Mouse (Mus musculus): ENCODE measurements at regions not wholly inside any gene's neighbourhood (a gene's known extent, or its start where the extent isn't known, plus 50 kb on each side); places are given as distances from the start of the nearest gene placed in this dataset.

DNA sequence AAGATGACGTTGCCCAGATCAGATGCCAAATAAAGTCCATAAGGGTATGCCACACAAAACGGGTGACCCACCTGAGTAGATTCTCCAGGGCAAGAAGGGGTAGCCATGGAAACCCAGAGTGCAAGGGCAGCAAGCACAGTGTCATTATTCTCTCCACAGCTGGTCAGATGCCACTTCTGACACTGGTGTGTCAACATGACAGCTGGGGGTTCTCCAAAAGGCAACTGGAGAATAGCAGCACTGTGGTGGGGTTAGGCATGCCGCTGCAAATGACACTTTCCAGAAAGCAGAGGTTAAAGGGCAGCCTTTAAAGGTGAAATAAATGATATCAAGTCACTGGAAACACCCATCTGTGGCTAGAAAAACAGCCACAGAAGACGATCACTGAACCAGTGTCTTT lies 70.8 kb upstream of the Thbs2 start:
- Histone ChIP-seq H3K9ac (ENCODE audit: low read depth, low read length) (no peak overlapping the region), H3K9me3 (replicated peaks; ENCODE audit: low read length) (no peaks in the 10 kb centered on the region), H3K4me2 (ENCODE audit: low read length) (no peak overlapping the region), H3K4me1 (replicated peaks; ENCODE audit: insufficient read depth, low read length) (no peaks in the 10 kb centered on the region), H3K27me3 (ENCODE audit: insufficient read depth, low read length) (no peaks in the 10 kb centered on the region), H3K27ac (no peak overlapping the region), H3K36me3 (ENCODE audit: insufficient read depth, low read length) (no peaks in the 10 kb centered on the region), H3K4me3 (replicated peaks; ENCODE audit: low read depth, low read length) (no peak overlapping the region)
- DNase-seq (ENCODE audit: low spot score), result no peak
- 29% methylated on average over 4 of the region's 4 CpGs for WGBS
- ATAC-seq (replicated peaks; ENCODE audit: low FRiP score, low read depth), result no peak
- no peak for TF ChIP-seq CTCF (IDR thresholded peaks at IDR 0.05; ENCODE audit: low read depth)

DNA sequence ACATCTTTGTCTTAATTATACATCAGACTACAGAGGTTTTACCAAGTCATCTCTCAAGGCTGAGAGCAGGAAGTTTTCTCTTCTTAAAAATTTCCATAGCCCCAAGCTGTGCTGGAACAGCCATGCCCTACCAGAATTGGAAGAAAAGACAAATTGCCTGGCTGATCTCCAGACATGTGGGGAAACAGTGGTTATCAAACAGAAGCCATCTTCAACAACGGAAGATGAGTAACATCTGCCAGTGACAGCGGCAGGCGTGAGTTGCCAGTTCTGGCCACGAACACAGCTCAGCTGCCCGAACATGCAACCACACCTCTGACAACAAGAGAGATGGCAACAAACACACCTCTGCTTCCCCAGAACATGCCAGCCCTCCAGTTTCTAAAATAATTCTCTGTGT lies 59.1 kb upstream of the Thbs2 start:
- DNase-seq (ENCODE audit: low spot score) (peak; percentile 34), ATAC-seq (replicated peaks; ENCODE audit: low FRiP score, low read depth) (no peak)
- H3K27ac ChIP-seq, result no peak overlapping the region
- no peak overlapping the region for H3K4me3 ChIP-seq (replicated peaks; ENCODE audit: low read depth, low read length)
- no peaks in the 10 kb centered on the region for H3K9me3 ChIP-seq (replicated peaks; ENCODE audit: low read length)
- H3K27me3 ChIP-seq (ENCODE audit: insufficient read depth, low read length), result no peaks in the 10 kb centered on the region
- WGBS, result 70% methylated on average over 5 of the region's 5 CpGs
- TF ChIP-seq CTCF (IDR thresholded peaks at IDR 0.05; ENCODE audit: low read depth), result no peak
- H3K4me2 ChIP-seq (ENCODE audit: low read length), result no peak overlapping the region
- H3K36me3 ChIP-seq (ENCODE audit: insufficient read depth, low read length), result no peaks in the 10 kb centered on the region
- no peak overlapping the region for H3K9ac ChIP-seq (ENCODE audit: low read depth, low read length)
- no peaks in the 10 kb centered on the region for H3K4me1 ChIP-seq (replicated peaks; ENCODE audit: insufficient read depth, low read length)

DNA sequence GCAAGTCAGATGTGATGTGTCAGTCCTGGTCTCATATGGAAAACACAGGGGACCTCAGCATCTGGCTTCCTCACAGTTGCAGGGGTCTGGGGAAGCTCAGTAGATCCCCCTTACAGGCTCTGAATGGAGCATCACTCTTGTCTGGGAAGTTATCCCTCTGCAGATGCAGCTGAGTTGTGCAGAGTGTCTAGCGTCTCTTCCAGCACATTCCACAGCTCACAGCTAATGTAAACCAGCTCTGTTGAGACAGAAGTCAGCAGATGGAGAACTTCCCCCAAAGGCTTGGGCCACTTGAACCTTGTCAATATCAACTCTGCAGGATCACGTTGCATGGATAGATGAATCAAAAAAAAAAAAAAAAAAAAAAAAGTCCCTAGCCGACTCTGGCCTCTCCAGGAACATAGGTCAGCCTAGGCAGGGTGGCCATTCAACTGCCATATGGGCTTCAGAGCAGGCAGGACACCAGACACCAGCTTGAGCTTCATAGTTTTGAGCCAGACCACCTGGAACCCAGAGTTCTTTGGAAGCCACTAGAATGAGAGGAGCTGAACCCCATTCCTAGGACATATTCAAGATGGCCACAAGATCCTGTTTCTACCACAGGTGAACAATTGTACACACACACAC lies 56.6 kb upstream of the Thbs2 start:
- Histone ChIP-seq H3K4me2 (ENCODE audit: low read length) (no peak overlapping the region), H3K27me3 (ENCODE audit: insufficient read depth, low read length) (no peaks in the 10 kb centered on the region), H3K27ac (no peak overlapping the region), H3K4me1 (replicated peaks; ENCODE audit: insufficient read depth, low read length) (no peaks in the 10 kb centered on the region), H3K9ac (ENCODE audit: low read depth, low read length) (no peak overlapping the region), H3K4me3 (replicated peaks; ENCODE audit: low read depth, low read length) (no peak overlapping the region), H3K9me3 (replicated peaks; ENCODE audit: low read length) (no peaks in the 10 kb centered on the region), H3K36me3 (ENCODE audit: insufficient read depth, low read length) (no peaks in the 10 kb centered on the region)
- no peak for ATAC-seq (replicated peaks; ENCODE audit: low FRiP score, low read depth)
- peak; percentile 38 for DNase-seq (ENCODE audit: low spot score)
- no peak for TF ChIP-seq CTCF (IDR thresholded peaks at IDR 0.05; ENCODE audit: low read depth)
- 47% methylated on average over 3 of the region's 3 CpGs for WGBS

DNA sequence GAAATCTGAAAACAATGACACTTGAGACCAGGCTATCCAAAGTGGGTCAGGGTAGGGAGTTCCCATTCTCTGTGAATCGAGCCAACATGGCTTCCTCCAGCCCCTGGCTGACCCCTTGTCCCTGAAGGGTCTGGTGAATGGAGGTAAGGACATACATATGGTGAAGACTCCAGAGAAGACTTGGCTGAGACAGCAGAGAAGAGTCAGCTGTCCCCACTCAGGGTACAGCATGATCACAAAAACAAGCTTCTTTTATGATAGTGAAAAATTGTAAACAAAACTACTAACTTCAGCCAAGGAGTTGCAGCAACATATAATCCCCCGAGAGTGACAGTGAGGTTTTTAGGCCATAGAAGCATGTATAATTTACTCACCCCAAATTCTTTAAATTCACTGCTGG lies 55.2 kb upstream of the Thbs2 start:
- no peak overlapping the region for H3K4me3 ChIP-seq (replicated peaks; ENCODE audit: low read depth, low read length)
- no peak for TF ChIP-seq CTCF (IDR thresholded peaks at IDR 0.05; ENCODE audit: low read depth)
- no peaks in the 10 kb centered on the region for H3K36me3 ChIP-seq (ENCODE audit: insufficient read depth, low read length)
- no peaks in the 10 kb centered on the region for H3K9me3 ChIP-seq (replicated peaks; ENCODE audit: low read length)
- ATAC-seq (replicated peaks; ENCODE audit: low FRiP score, low read depth) (no peak), DNase-seq (ENCODE audit: low spot score) (peak; percentile 69)
- 0 out of 2 replicates have a peak overlapping the region, but pooled peaks have one; percentile 13 for H3K27ac ChIP-seq
- H3K27me3 ChIP-seq (ENCODE audit: insufficient read depth, low read length), result no peaks in the 10 kb centered on the region
- WGBS, result 61% methylated on average over 2 of the region's 2 CpGs
- H3K9ac ChIP-seq (ENCODE audit: low read depth, low read length), result no peak overlapping the region
- no peaks in the 10 kb centered on the region for H3K4me1 ChIP-seq (replicated peaks; ENCODE audit: insufficient read depth, low read length)
- no peak overlapping the region for H3K4me2 ChIP-seq (ENCODE audit: low read length)

DNA sequence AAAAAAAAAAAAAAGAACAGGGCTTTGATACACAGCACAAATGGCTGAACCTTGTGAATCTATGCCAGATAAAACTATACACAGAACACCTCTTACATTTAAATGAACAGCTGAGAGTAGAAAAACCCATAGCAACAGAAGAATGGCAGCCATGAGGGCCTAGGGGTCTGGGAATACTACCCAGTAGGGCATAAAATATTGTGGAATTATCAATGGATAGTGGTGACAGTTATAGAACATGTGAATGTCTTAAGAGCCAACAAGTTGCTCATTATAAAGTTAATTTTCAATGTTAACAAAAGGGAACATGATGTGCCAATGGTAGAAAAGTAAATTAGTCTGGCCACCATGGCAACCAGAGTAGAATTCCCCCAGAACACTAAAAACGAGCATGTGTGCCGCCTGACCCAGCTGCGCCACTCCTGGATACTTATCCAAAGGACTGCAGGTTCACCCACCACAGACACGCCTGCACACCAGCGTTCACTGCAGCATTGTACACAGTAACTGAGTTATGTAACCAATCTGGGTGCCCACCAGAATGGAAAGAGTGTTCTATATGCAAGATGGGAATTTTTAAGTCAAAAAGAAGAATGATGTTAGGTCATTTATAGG lies 53.3 kb upstream of the Thbs2 start:
- no peaks in the 10 kb centered on the region for H3K9me3 ChIP-seq (replicated peaks; ENCODE audit: low read length)
- TF ChIP-seq CTCF (IDR thresholded peaks at IDR 0.05; ENCODE audit: low read depth), result no peak
- no peaks in the 10 kb centered on the region for H3K27me3 ChIP-seq (ENCODE audit: insufficient read depth, low read length)
- whole genome bisulfite sequencing, result 83% methylated on average over 5 of the region's 5 CpGs
- no peak overlapping the region for H3K27ac ChIP-seq
- no peak overlapping the region for H3K4me3 ChIP-seq (replicated peaks; ENCODE audit: low read depth, low read length)
- DNase-seq (ENCODE audit: low spot score), result no peak
- H3K4me2 ChIP-seq (ENCODE audit: low read length), result no peak overlapping the region
- no peak overlapping the region for H3K9ac ChIP-seq (ENCODE audit: low read depth, low read length)
- ATAC-seq (replicated peaks; ENCODE audit: low FRiP score, low read depth), result no peak
- H3K4me1 ChIP-seq (replicated peaks; ENCODE audit: insufficient read depth, low read length), result no peaks in the 10 kb centered on the region
- H3K36me3 ChIP-seq (ENCODE audit: insufficient read depth, low read length), result no peaks in the 10 kb centered on the region

DNA sequence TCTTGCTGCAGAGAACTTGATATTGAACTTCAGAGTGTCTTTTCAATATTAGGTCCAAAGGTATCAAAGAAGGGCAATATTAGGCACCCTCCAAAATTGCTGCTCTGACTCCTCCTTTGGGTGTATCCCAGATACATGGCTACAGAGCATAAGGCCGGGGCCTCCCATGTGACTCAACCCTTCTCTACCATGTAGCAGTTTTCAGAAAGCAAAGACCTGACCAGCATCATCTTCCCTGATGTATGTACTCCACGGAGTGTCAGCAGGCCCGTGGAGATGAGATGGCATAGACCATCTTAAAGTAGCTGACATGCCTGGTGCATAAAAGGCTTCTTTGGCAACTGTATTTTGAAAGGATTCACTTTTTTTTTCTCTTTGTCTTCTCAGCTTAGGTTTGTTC lies 51.5 kb upstream of the Thbs2 start:
- H3K36me3 ChIP-seq (ENCODE audit: insufficient read depth, low read length), result no peaks in the 10 kb centered on the region
- H3K4me3 ChIP-seq (replicated peaks; ENCODE audit: low read depth, low read length), result no peak overlapping the region
- no peak overlapping the region for H3K4me2 ChIP-seq (ENCODE audit: low read length)
- H3K9ac ChIP-seq (ENCODE audit: low read depth, low read length), result no peak overlapping the region
- 95% methylated on average over 3 of the region's 3 CpGs for WGBS
- no peak for TF ChIP-seq CTCF (IDR thresholded peaks at IDR 0.05; ENCODE audit: low read depth)
- no peak overlapping the region for H3K27ac ChIP-seq
- H3K27me3 ChIP-seq (ENCODE audit: insufficient read depth, low read length), result no peaks in the 10 kb centered on the region
- ATAC-seq (replicated peaks; ENCODE audit: low FRiP score, low read depth) (no peak), DNase-seq (ENCODE audit: low spot score) (no peak)
- no peaks in the 10 kb centered on the region for H3K9me3 ChIP-seq (replicated peaks; ENCODE audit: low read length)
- no peaks in the 10 kb centered on the region for H3K4me1 ChIP-seq (replicated peaks; ENCODE audit: insufficient read depth, low read length)

DNA sequence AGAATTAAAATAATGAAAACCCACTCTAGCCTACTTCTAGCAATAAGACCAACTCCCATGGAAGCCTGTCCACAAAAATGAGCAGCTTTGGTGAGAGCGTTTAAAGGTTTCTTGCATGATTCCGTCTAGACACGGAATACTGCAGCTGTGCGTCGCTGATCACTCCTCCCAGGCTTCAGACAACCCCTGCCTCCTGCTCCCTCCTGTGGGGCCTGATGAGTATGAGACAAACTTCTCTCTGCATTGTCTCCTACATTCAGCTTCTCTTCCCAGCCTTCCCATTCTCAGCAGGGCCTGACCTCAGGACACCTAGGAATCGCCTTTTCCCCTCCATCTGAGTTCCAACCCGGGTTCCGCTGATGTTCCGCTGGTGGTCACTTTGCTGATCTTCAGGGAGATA lies 50.0 kb upstream of the Thbs2 start:
- Histone ChIP-seq H3K27ac (no peak overlapping the region), H3K4me3 (replicated peaks; ENCODE audit: low read depth, low read length) (no peak overlapping the region), H3K9ac (ENCODE audit: low read depth, low read length) (no peak overlapping the region), H3K9me3 (replicated peaks; ENCODE audit: low read length) (no peaks in the 10 kb centered on the region), H3K36me3 (ENCODE audit: insufficient read depth, low read length) (no peaks in the 10 kb centered on the region), H3K4me1 (replicated peaks; ENCODE audit: insufficient read depth, low read length) (no peaks in the 10 kb centered on the region), H3K27me3 (ENCODE audit: insufficient read depth, low read length) (no peaks in the 10 kb centered on the region), H3K4me2 (ENCODE audit: low read length) (no peak overlapping the region)
- WGBS, result 73% methylated on average over 9 of the region's 9 CpGs
- peak; percentile 21 for DNase-seq (ENCODE audit: low spot score)
- peak; percentile 15; the same call in 1 of the 2 replicates for TF ChIP-seq CTCF (IDR thresholded peaks at IDR 0.05; ENCODE audit: low read depth)
- ATAC-seq (replicated peaks; ENCODE audit: low FRiP score, low read depth), result no peak
